Comparison of ENCODE assay signal across 8 mouse cellular contexts in the genomic region with DNA sequence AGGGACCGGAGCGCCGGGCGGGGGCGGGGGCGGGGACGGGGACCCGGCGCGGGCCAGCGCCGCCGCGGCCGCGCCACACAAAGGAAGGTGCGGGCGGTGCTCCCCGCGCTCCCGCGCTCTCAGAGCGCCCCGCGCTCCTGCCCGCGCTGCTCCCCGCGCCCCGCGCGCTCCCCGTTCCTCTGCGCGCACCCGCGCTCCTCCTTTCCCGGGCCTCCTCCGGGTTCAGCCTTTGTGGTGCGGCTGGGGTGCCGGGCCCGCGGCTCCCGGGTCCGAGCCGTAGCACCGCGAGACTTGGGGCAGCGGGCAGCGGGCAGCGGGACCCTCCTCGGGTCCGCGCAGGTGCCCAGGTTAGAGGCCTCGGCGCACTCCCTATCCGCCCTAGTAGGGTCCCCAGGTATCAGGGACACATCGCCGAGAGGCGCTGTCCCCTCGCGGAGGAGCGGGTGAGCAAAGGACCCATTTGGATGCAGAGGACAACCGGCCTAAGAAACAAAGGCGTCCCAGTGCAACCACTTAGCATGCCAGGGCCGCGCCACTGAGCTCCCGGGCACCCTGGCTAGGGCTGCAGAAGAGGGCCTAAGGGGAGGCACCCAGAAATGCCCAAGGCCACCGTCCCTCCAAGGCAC. TPM values are rescaled to one million over a fixed set of nuclear protein-coding genes. Genes with fewer than 3 reads are reported as not detected.
DNase-seq lines count a peak whose midpoint lies in the region; ATAC-seq lines count a peak whose summit lies in the region.

A gene (minus strand): TSS at position 281 of the 626 bp plus-strand sequence.

- H3K4me3 ChIP-seq in embryonic facial prominence, embryonic 12.5 days = peak within 1 kb of the TSS; percentile 70
- H3K4me3 ChIP-seq in hindbrain, embryonic 12.5 days = peak within 1 kb of the TSS; percentile 69

- H3K27me3 ChIP-seq in embryonic facial prominence, embryonic 12.5 days = no peaks in the 10 kb centered on the region
- H3K27me3 ChIP-seq in hindbrain, embryonic 12.5 days = no peaks in the 10 kb centered on the region

- DNase-seq in adrenal gland, postnatal 10 days = peak; percentile 60
- peak; percentile 51 to 64 for DNase-seq in layer of hippocampus, postnatal 25 days (ENCODE audit: extremely low spot score in 1 of 2, low spot score in 1 of 2)
- DNase-seq in lung, postnatal 4 days = peak; percentile 29 to 50
- DNase-seq in right cerebral cortex, postnatal 36 days (ENCODE audit: low spot score in 2 of 2) = peak; percentile 60 to 61
- DNase-seq in c-Kit-positive CD71-positive TER-119-positive erythroid progenitor cells, embryonic 14.5 days (ENCODE audit: low spot score) = no peak

- H3K36me3 ChIP-seq in embryonic facial prominence, embryonic 12.5 days = no peaks in the 10 kb centered on the region
- peaks cover 3% of the 10 kb centered on the region; the same call in 1 of the 2 replicates for H3K36me3 ChIP-seq in hindbrain, embryonic 12.5 days

- under 1% methylated on average over 67 of the region's 69 CpGs for WGBS in embryonic facial prominence, embryonic 12.5 days
- WGBS in hindbrain, embryonic 12.5 days = under 1% methylated on average over 49 of the region's 69 CpGs

- ATAC-seq in CD4-positive, CD25-positive, alpha-beta regulatory T cell, adult 4 months = peak; percentile 41
- peak; percentile 88 for ATAC-seq in embryonic facial prominence, embryonic 12.5 days (ENCODE audit: insufficient number of reproducible peaks, insufficient read depth, low FRiP score, low TSS enrichment)
- peak; percentile 90 for ATAC-seq in hindbrain, embryonic 12.5 days (ENCODE audit: low FRiP score)

- no peaks in the 10 kb centered on the region for H3K9me3 ChIP-seq in embryonic facial prominence, embryonic 12.5 days
- H3K9me3 ChIP-seq in hindbrain, embryonic 12.5 days (replicated peaks) = no peaks in the 10 kb centered on the region

- H3K27ac ChIP-seq in embryonic facial prominence, embryonic 12.5 days = peak within 1 kb of the TSS; percentile 85
- peak within 1 kb of the TSS; percentile 96 for H3K27ac ChIP-seq in hindbrain, embryonic 12.5 days

- H3K9ac ChIP-seq in embryonic facial prominence, embryonic 12.5 days = peak within 1 kb of the TSS; percentile 84
- peak within 1 kb of the TSS; percentile 86 for H3K9ac ChIP-seq in hindbrain, embryonic 12.5 days

- peaks cover 16% of the 10 kb centered on the region; the same call in 1 of the 2 replicates for H3K4me1 ChIP-seq in embryonic facial prominence, embryonic 12.5 days
- H3K4me1 ChIP-seq in hindbrain, embryonic 12.5 days = peaks cover 30% of the 10 kb centered on the region

- H3K4me2 ChIP-seq in embryonic facial prominence, embryonic 12.5 days (replicated peaks) = peak within 1 kb of the TSS; percentile 73
- H3K4me2 ChIP-seq in hindbrain, embryonic 12.5 days (replicated peaks) = peak within 1 kb of the TSS; percentile 62

RNA-seq across cellular contexts. Expression of the gene that starts here (rescaled TPM):
- 1 to 10 TPM; 3.6 to 4.8 TPM for polyA plus RNA-seq in CD4-positive, CD25-positive, alpha-beta regulatory T cell, adult 4 months (2017; shearing (Covaris generic))
- 10 to 100 TPM; 26.6 to 27.5 TPM for total RNA-seq in adrenal gland, postnatal 10 days (2021)
- 26.0 and 27.8 TPM in 2 replicates for polyA plus RNA-seq in embryonic facial prominence, embryonic 12.5 days (2016; fragmentation: Nextera tagmentation; extraction: Ambion mirVana)
- 57.6 and 64.2 TPM in 2 replicates for polyA plus RNA-seq in hindbrain, embryonic 12.5 days (2016; fragmentation: Nextera tagmentation; extraction: Ambion mirVana)
- total RNA-seq in layer of hippocampus, postnatal 25 days (2021) = 100 to 1,000 TPM; 157 to 163 TPM

Comparison
In these comparisons a context has a peak if more than half of its experiments do, and no peak if none do; other contexts are left out.
1. RNA of the gene that starts here (total RNA-seq): 157 to 163 TPM in layer of hippocampus, postnatal 25 days; 26.6 to 27.5 TPM in adrenal gland, postnatal 10 days; every median in the first group is over 4 times any median in the second.
2. Peak in every context shown above with its lines, with median percentiles within 50 percentile points of each other: ATAC-seq.